Mouse (Mus musculus): Measurements from ENCODE around the gene Caprin2. TPM values are rescaled to one million over a fixed set of nuclear protein-coding genes. Genes with fewer than 3 reads are reported as not detected.

Gene Caprin2
- total RNA-seq, 2 experiments from 2014 or later: 9.7 to 11.1 TPM

GRCm38 (mm10) chr6:148838460-148838859 lies 57.6 kb downstream of the Caprin2 start:
- no peak for DNase-seq

GRCm38 (mm10) chr6:148831728-148832121 lies 64.3 kb downstream of the Caprin2 start:
- DNase-seq: no peak

GRCm38 (mm10) chr6:148830748-148831727 lies 65.0 kb downstream of the Caprin2 start, which contains the start of gene Ipo8:
Ipo8 (minus strand) TSS chr6:148831467.
- peak; percentile 90 for DNase-seq

- no peak for DNase-seq
These were observed 65.7 kb downstream of the Caprin2 start for GRCm38 (mm10) chr6:148830355-148830747.

GRCm38 (mm10) chr6:148826119-148826518 lies 69.9 kb downstream of the Caprin2 start:
- no peak for DNase-seq

- DNase-seq: no peak
These were observed 77.3 kb downstream of the Caprin2 start for GRCm38 (mm10) chr6:148818624-148819343.

- no peak for DNase-seq
These were observed 79.3 kb downstream of the Caprin2 start for GRCm38 (mm10) chr6:148816751-148817150.

GRCm38 (mm10) chr6:148811117-148811516 lies 84.9 kb downstream of the Caprin2 start:
- DNase-seq: no peak

- DNase-seq: no peak
These were observed 96.3 kb downstream of the Caprin2 start for GRCm38 (mm10) chr6:148799773-148800172.

- DNase-seq: no peak
These were observed 100.9 kb downstream of the Caprin2 start for GRCm38 (mm10) chr6:148795145-148795544.

Other genes with a start within 250 kb of the Caprin2 start
- 10 to 100 TPM; 27.7 to 28.7 TPM for gene Ipo8, start 64.8 kb downstream of the Caprin2 start, total RNA-seq (2021)
- gene Sinhcaf, start 50.2 kb upstream of the Caprin2 start, total RNA-seq (2021): 10 to 100 TPM; 21.8 to 21.9 TPM
- gene Dennd5b, start 205.4 kb upstream of the Caprin2 start, total RNA-seq (2021): 10 to 100 TPM; 37.9 to 41.0 TPM
- not detected for gene Gm10203, start 233.9 kb upstream of the Caprin2 start, total RNA-seq (2021)
- gene Etfbkmt, start 243.6 kb upstream of the Caprin2 start, total RNA-seq (2021): 10 to 100 TPM; 12.2 to 15.7 TPM

Measured in heart, postnatal 4 days (tissue).